Mouse (Mus musculus) lung, postnatal 0 days (tissue): ENCODE measurements around the gene Prkch.

Experiments used
- CTCF ChIP-seq: IDR thresholded peaks from 2 replicates; pipeline ENCODE4 v1.5.1; 2016; ENCODE audit warnings: antibody characterized with exemption, mild to moderate bottlenecking
- EP300 ChIP-seq: IDR thresholded peaks from 2 replicates; pipeline ENCODE4 v1.6.1; 2016; ENCODE audit warnings: antibody characterized with exemption, mild to moderate bottlenecking, control low read depth

- no peak for TF ChIP-seq CTCF
- peak; percentile 38; the same call in 1 of the 2 replicates for TF ChIP-seq EP300
These were observed 98.3 kb downstream of the Prkch start for GRCm38 (mm10) chr12:73682921-73683346.
